In genomic region chr2:73741286-73741685, GRCm38 (mm10) we compare ENCODE assay signal across 19 mouse cellular contexts. TPM values are rescaled to one million over a fixed set of nuclear protein-coding genes. Genes with fewer than 3 reads are reported as not detected.
"Had no signal": no experiment of that assay in that cellular context is flagged by ENCODE, and none has a peak within 500 bp of the region (broad histone marks: within the 10 kb centered on the region; RNA-seq: fewer than 3 reads in every experiment).

No protein-coding gene starts in this region.

- H3K27ac ChIP-seq: kidney, postnatal 0 days; limb, embryonic 10.5 days; liver, embryonic 15.5 days; midbrain, embryonic 10.5 days; midbrain, embryonic 15.5 days; neural tube, embryonic 13.5 days; stomach, postnatal 0 days had no signal

- H3K27me3 ChIP-seq: liver, embryonic 15.5 days; midbrain, embryonic 15.5 days; neural tube, embryonic 13.5 days had no signal

- ATAC-seq: inflammation-experienced regulatory T-cells, adult 6 months; intestine, postnatal 0 days; midbrain, embryonic 15.5 days had no signal

- H3K36me3 ChIP-seq: limb, embryonic 10.5 days; liver, embryonic 15.5 days; midbrain, embryonic 10.5 days; midbrain, embryonic 15.5 days; neural tube, embryonic 13.5 days had no signal

- H3K4me3 ChIP-seq: limb, embryonic 10.5 days; liver, embryonic 15.5 days; midbrain, embryonic 10.5 days; midbrain, embryonic 15.5 days; neural tube, embryonic 13.5 days had no signal

- H3K9ac ChIP-seq: liver, embryonic 15.5 days; lung, embryonic 14.5 days; midbrain, embryonic 15.5 days; neural tube, embryonic 13.5 days had no signal

- H3K9me3 ChIP-seq: limb, embryonic 10.5 days; liver, embryonic 15.5 days; midbrain, embryonic 10.5 days; midbrain, embryonic 15.5 days; neural tube, embryonic 13.5 days had no signal

- H3K4me1 ChIP-seq: liver, embryonic 15.5 days; midbrain, embryonic 15.5 days; neural tube, embryonic 13.5 days had no signal

- DNase-seq: kidney, adult 8-10 months; kidney, postnatal 36 days; lung, embryonic 14.5 days; lung, postnatal 10 days; lung, postnatal 4 days; thymus, adult 18-20 months; thymus, postnatal 14 days had no signal

- H3K4me2 ChIP-seq: liver, embryonic 11.5 days; liver, embryonic 15.5 days; lung, embryonic 14.5 days; midbrain, embryonic 15.5 days; neural tube, embryonic 13.5 days had no signal

RNA-seq across cellular contexts. Expression of gene Chn1, which starts 33.9 kb away (rescaled TPM):
- total RNA-seq: megakaryocyte, adult 5-6 weeks; monocyte, adult 5-6 weeks had no signal
